Mouse (Mus musculus) left cerebral cortex, adult 11 months (tissue): ENCODE measurements around the gene Gm49395.

Experiments used
- DNase-seq: peaks from one replicate; pipeline ENCODE4 v3.0.0; 2022; ENCODE audit warnings: low spot score

The Gm49395 gene

DNA sequence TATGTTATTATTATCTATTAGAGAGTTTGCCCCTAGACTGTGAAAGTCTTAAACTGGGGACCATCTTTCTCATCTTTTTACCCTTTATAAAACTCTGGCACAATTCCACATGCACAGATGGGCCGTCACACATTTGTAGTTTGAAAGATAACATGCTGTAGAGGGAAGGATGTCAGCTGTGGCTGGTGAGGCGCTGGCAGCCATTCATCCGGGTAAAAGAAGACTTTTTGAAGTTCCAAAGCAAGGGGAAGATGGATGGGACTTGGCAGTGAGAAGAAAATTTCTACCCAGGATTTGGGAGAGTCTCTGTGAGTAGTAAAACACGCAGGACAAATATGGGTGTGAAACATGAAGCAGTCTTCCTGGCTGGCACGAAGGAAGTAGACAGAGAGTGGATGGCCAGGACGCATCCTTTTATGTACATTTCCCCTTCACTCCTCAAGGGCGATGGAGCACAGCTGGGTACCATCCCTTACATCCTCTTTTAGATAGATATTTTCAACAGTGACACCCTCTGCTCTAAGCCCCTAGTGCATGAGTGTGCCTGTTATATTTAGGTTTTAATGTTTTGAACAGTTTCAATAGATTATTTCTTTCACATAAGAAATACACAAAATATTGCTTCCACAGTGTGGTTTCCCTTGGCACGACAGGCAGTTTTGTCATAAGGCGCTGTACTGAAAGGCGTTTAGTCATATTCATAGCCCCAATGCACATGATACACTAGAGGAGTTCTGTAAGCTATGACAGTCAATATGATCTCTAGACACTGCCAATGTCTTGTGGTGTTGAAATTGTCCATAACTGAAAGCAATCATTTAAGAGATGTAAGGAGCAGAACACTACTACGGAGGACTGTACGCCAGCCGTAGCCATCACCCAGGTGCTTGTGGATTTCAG is 50.8 kb downstream of the Gm49395 start:
- no peak for DNase-seq

GRCm38 (mm10) chr13:115042652-115043051 is 59.1 kb downstream of the Gm49395 start:
- no peak for DNase-seq

DNA sequence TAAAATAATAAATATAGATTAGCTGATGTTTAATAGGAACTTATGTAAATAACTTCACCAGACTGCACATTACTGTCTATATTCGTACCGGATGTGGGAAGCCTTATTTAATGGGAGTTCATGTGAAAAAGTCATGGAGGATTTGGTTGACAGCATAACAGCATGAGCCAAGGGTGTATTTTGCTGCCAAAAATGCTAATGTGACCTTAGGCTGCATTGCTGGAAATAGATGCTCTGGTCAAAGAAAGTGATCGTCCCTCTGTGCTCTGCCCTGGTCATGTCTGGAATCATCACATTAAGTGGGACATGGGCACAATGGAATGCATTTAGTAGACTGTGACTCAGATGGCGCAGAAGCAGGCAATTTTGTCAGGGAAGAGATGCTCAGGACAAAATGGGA is 64.4 kb downstream of the Gm49395 start:
- DNase-seq, result no peak

DNA sequence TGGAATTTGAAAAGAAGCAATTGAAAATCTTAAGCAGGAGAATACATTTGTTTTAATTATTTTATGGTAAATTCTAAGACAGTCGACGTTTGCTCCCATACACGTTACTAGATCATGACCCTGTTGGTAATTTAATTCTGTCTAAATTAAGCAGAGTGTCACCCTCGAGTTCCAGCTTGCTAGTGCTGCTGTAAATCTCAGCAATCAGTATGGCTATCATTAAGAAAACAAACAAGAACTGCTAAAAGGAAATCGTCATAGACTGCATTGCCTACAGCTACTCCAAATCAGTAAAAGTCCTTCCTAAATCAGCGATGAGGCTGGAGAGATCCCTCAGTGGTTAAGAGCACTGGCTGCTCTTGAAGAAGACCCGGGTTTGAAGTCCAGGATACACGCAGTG is 66.3 kb downstream of the Gm49395 start:
- DNase-seq, result no peak

GRCm38 (mm10) chr13:115033135-115033534 is 68.6 kb downstream of the Gm49395 start:
- DNase-seq, result no peak

GRCm38 (mm10) chr13:115031177-115032000 is 70.3 kb downstream of the Gm49395 start:
- no peak for DNase-seq

GRCm38 (mm10) chr13:115025394-115025793 is 76.3 kb downstream of the Gm49395 start:
- no peak for DNase-seq

DNA sequence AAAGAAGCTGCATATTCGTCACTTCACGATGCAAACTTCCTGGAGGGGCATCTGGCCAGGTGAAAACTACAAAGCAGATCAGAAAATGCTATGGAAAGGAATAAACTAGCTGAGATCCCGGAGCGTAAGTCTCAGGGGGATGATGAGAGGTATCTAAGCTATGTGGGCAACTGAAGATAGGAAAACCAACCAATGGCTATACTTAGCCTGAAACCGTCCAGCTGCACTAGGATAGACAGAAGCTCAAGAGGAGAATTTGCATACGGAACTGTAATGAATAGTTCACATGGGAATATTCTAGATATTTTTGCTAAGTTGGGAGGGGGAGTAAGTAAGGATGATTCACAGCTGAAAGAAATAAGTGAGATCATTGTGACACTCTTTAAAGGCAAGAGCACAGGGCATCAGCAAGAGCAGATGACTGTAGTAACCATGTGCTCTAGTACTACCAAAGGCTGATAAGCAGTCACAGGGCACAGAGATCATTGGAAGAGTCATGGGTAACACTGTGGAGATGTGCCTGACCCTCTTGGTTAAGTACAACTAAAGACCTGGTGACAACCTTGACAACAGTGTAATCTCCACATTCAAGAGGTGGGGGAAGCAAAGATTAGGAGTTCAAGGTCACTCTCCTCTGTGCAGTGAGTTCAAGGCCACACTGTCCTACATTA is 79.5 kb downstream of the Gm49395 start:
- DNase-seq, result no peak

- no peak for DNase-seq
Measured at GRCm38 (mm10) chr13:115021411-115021810, 80.3 kb downstream of the Gm49395 start.

DNA sequence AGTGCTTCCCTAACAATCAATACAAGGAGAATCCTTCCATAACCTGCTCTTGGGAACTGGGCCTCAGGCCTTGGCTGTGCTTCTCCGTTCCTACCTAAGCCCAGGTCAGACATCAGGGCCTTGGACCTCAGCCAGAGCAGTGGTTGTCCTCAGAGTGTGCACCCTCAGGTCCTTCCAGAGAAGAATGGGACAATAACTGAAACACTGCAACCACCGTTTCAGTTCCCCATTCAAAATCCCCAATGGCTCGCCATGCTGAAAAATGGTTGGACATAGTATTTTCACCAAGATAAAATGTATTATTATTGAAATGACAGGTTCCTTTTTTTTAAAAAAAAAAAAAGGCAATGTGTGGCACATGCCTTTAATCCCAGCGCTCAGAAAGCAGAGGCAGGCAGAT is 81.0 kb downstream of the Gm49395 start:
- no peak for DNase-seq

- DNase-seq, result no peak
Measured at GRCm38 (mm10) chr13:115017545-115017944, 84.2 kb downstream of the Gm49395 start.

GRCm38 (mm10) chr13:115011547-115011946 is 90.2 kb downstream of the Gm49395 start:
- DNase-seq, result no peak

DNA sequence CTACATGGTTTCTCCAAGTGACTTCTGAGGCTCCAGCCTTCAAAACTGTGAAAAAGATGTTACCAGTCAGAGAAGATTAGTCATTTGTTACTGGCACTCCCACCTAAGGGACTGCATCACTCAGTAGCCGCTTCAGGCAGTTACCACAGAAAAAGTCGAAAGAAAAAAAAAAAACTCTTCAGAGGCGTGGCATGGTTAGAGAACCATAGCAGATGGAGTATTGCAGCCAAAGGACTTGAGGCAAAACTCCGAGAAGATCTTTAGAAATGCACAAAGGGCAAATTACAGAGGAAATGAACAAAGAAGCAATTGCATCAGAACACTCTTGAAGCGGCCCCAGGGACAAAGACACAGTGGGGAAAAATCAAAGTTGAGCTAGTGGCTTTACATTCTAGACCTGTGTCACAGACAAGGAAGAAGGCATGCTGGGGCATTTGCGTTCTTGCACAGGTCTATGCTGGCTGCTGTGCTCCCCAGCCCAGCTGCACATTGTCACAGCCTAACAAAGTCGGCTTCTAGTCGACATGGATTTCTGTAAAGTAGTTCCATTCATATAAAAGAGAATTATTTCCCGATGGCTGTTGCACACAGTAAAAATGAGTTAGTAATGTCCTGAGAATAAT is 95.4 kb downstream of the Gm49395 start:
- no peak for DNase-seq

- no peak for DNase-seq
Measured at GRCm38 (mm10) chr13:115005342-115005741, 96.4 kb downstream of the Gm49395 start.

- no peak for DNase-seq
Measured at GRCm38 (mm10) chr13:115003444-115004053, 98.2 kb downstream of the Gm49395 start.

GRCm38 (mm10) chr13:115002837-115003236 is 98.9 kb downstream of the Gm49395 start:
- DNase-seq, result no peak

- DNase-seq, result no peak
Measured at GRCm38 (mm10) chr13:115002155-115002554, 99.6 kb downstream of the Gm49395 start.

DNA sequence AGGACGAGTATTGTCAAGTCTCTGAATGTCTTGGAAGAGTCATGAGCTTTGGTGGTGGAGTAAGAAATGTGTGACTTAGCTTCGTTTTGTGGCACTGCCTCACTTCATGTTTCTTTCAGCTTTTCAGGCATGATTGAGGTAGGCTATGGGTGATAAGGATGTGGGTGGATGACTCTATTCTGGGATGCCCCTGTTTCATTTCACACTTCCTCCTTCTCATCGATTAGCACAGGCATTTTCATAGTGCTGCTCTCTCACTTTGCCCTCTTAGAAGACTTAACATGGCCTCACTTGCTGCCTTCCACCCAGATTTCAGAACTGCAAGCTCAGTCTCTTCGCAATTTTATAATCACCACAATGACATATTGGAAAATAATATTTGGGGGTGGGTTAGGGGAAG is 102.1 kb downstream of the Gm49395 start:
- DNase-seq, result no peak

DNA sequence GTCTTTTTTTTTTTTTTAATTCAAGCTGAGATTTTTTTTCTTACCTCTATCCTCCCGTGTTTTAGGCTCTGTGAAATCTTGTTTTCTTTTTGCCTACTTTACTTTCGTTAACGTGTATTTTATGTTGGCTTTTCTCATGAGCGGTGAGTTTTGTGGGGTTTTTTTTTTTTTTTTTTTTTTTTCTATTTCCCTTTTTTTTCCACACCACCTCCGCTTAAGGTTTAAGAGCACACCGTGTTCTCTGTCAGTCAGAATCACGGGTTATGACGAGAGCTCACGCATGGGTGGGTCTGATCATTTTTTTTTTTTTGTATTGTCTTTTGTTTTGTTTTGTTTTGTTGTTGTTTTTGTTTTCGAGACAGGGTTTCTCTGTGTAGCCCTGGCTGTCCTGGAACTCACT is 103.6 kb downstream of the Gm49395 start:
- no peak for DNase-seq

DNA sequence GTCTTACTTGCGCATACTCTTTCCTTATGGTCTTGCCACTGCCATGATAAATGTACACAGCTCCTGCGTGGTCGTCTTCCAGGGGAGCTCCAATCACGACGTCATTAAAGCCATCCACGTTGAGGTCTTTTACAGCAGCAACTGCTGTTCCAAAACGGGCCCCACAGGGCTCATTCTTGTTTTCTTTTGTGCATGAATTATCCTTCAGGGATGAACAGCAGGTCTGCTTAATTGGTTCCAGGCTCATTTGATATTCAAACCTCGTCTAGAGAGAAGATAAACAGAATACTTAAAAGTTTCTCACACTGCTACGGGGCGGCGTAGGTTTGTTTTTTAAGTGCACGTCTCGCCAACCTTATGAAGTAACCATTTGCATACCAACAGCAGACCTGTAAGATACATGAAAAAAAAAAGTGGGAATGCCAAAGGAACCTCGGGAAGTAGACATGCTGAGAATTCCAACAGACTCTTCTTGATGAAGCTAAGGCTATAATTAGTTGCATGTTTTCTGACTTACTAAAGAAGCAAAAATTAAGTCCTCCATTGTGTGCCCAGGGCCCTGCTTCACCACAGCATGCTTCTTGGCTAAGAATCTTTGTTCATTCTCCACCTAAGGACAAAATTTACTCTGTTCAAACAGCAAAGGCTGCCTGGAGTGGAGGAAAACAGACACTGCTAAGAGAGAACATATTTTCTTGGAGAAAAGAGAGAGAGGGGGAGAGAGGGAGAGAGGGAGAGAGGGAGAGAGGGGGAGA is 109.3 kb downstream of the Gm49395 start:
- DNase-seq, result no peak

DNA sequence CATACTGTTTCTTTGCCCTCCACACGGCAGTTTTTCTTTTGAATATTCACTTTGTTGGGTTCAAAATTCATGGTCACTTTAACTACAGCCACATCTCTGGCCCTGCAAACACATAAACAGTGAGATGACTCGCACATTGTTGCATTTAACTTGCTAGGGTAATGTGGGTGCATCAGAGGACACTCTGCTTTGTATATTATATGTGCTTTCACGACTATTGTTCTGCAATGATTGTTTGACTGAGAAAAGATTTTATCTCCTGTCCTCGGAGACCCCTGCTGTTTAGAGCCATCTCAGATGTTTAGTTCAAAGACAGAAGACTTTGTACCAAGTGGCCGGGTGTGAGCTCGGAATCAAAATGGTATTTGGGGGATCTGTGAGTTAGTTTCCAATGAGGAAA is 114.1 kb downstream of the Gm49395 start:
- no peak for DNase-seq
